Mouse (Mus musculus) kidney, postnatal 14 days (tissue): Measurements from ENCODE around the gene Gna14.

Experiments used
- DNase-seq: peaks from one replicate; pipeline ENCODE4 v3.0.0; 2022; ENCODE audit warnings: mixed read lengths

The Gna14 gene

DNA sequence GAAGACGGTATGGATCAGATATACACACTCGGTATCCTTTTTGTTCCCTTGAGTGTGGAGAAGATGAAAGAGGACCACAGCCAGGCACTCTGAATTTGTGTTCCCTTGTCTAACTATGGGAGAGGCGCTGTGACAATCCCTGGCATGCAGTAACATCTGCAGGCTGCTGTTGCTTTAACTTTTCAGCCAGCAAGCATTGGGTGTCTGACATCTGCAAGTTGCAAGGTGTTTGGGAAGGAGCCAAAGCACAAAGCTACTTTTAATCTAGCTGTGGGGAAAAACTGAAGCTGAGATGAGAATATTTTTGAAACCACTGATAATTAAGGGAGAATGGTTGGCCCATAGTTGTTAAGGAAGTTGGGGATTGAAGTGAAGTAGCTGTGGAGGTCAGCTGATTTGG is 83.0 kb downstream of the Gna14 start:
- no peak for DNase-seq

DNA sequence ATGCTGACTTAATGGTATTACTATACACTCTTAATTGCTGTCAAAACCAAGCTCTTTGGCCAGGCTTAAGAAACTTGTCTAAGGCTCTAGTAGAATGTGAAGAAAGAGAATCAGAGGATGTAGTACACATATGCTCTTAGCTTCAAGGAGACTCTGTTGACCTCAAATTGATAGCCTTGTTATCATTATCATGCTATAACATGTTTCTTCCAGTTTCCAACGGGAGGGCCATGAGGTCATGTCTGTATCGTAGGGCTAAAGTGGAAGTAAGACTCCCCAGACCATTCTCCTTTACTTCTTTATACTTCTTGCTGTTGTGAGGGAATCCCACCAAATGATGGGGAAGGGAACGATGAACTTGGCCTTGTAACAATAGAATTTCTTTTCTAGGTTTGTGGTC is 85.0 kb downstream of the Gna14 start:
- no peak for DNase-seq

GRCm38 (mm10) chr19:16526302-16526880 is 90.8 kb downstream of the Gna14 start:
- peak; percentile 34 for DNase-seq

DNA sequence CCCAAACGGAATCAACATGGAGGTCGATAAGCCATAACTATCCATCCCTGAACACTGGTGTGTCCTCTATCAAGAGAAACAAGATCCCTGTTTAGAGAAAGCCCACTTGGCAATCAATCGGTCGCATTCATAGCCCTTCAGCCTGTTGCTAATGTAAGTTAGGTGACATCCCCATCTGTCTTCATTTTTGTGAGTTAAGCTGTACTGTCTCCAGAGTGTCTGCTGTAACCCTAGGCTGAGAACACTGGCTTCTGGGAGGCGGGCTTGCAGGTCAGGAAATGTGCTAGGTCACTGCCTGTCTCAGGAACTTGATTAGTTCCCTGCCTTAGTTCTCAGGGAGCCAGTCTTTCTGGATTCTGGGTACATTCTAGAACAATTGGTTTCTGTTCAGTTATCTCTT is 91.5 kb downstream of the Gna14 start:
- DNase-seq, result no peak

GRCm38 (mm10) chr19:16528225-16528828 is 92.8 kb downstream of the Gna14 start:
- DNase-seq, result no peak

- DNase-seq, result peak; percentile 13
Observed at GRCm38 (mm10) chr19:16529293-16529920, 93.8 kb downstream of the Gna14 start.

GRCm38 (mm10) chr19:16529999-16530398 is 94.4 kb downstream of the Gna14 start:
- no peak for DNase-seq

DNA sequence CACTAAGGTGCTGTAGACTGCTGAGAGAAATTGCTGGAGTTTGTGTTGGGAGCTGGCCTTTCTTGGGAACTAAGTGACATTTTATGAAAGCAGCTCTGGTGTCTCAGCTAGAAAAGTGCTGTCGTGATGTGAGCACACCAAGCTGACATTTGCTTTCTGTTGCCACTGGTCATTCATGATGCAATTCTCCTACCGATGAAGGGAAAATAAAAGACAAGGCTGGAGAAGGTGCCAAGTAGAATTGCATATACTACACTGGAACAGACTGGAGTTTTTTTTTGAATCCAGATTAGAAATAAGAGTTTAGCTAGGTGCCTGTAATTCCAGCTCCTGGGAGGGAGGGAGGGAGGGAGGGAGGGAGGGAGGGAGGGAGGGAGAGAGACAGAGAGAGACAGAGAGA is 98.7 kb downstream of the Gna14 start:
- DNase-seq, result no peak

DNA sequence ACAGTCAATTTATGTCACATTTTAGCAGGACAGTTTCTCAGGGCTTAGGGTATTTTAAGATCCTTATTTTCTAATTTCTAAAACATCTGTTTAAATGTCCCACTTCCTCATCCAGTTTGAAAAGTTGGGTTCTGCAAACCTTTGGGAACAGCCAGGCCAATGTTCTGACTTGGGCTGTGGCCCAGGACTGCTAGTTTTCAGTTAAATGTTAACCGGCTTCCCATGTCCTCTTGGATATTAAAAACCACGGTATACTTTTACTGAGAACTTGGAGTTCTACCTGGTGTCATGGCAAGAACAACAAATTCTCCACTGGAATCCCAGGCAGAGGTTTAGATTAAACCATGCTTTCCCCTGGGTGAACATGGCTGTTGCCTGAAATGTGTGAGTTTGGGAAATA is 102.9 kb downstream of the Gna14 start:
- DNase-seq, result peak; percentile 35

- no peak for DNase-seq
Observed at GRCm38 (mm10) chr19:16543688-16544087, 108.1 kb downstream of the Gna14 start.

DNA sequence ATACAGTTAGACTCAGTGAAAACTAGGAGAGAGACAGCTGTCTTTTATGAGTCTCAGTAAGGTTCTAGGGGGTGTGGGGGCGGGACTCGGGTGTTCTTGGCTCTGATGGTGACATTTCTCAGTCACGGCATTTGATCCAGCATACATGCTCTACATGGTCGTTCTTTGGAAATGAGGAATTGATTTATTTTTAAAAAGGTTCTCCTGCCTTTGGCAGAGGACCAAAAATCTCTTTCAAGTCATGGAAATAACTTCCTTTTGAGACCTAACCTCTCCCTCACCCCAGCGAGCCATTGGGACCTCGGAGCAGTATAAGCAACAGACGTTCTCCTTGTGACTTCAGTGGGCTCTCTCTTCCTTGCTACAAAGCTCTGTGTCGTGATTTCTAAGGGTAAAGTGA is 121.4 kb downstream of the Gna14 start:
- DNase-seq, result no peak

- peak; percentile 14 for DNase-seq
Observed at GRCm38 (mm10) chr19:16557971-16558370, 122.4 kb downstream of the Gna14 start.

DNA sequence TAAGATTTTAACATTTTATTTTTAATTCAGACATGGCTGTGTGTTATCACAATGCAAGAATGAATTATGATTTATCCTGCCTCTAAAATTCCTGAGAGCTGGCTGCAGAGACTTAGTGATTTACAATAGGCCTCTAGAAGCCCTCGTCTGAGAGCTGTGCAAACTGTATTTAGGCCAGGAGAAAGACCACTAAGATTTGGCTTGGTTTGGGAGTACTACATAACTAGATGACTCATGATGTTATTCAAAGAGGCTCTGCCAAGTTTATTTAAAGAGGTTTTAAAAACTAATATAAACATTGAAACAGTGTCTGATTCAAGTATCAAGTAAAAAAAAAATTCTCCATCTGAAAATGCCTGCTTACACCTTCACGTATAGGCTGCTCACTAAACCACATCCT is 123.0 kb downstream of the Gna14 start:
- no peak for DNase-seq

GRCm38 (mm10) chr19:16559243-16559896 is 123.8 kb downstream of the Gna14 start:
- DNase-seq, result no peak

DNA sequence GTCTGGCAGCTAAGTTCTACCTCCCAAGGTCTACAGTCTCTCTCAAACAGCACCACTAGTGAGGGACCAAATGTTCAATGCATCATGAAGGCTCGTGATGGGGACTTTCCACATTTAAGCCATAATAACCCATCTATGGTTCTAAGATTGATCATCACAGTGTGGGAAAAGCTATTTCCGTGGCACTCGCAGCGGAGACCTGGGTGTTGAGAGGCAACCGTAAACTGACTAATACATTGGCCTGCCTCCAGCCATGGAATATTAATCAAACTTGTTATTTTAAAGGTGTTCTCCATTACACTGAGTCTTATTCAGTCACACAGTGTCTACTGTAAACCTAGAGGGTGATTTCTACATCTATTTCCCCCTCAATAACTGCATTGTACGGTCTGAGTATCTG is 127.1 kb downstream of the Gna14 start:
- no peak for DNase-seq

- DNase-seq, result no peak
Observed at GRCm38 (mm10) chr19:16576790-16577189, 141.2 kb downstream of the Gna14 start.

GRCm38 (mm10) chr19:16579656-16580260 is 144.2 kb downstream of the Gna14 start:
- DNase-seq, result no peak

- no peak for DNase-seq
Observed at GRCm38 (mm10) chr19:16580501-16580900, 144.9 kb downstream of the Gna14 start.

- no peak for DNase-seq
Observed at GRCm38 (mm10) chr19:16584546-16584945, 149.0 kb downstream of the Gna14 start.

GRCm38 (mm10) chr19:16585379-16585778 is 149.8 kb downstream of the Gna14 start:
- DNase-seq, result peak; percentile 51

DNA sequence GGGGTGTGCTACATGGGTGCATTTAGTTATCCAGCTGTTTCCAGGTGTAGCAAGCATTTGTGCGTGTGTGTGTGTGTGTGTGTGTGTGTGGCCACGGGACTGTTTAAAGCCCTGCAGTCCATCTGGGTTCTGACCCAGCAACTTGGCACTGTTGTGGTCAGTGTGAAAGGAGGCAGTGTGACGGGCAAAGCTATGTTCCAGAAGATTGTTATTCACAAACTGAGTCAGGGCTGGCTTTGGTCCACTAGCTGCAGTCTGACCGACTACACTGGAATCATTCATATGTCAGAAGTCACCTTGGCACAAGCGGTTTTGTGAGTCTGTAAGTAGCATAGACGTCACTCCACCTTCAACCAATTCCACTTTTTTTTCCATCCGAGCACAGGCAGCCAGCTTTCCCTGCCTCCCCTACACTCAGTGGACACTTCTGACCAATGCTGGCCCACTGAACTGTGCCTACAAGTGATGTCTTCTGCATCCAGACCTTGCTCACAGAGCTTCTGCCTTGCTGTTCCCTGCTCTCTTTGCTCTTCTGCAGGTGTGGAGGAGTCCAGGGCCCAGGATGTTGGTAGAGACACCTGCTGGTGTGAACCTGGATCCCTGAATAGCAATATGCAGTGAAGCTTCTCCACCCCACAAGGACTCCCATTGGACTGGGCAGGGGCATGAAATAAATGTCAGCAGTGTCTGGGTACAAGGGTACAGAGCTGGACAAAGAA is 157.9 kb downstream of the Gna14 start:
- DNase-seq, result no peak

- no peak for DNase-seq
Observed at GRCm38 (mm10) chr19:16593975-16594317, 158.4 kb downstream of the Gna14 start.

GRCm38 (mm10) chr19:16597216-16597615 is 161.7 kb downstream of the Gna14 start:
- no peak for DNase-seq
